Mouse (Mus musculus): ENCODE results near the gene Cisd3.
A peak's percentile ranks its signal among the peaks of the same experiment; 100 is the strongest.
"Not testable (repeated sequence)": the region's sequence is repeated elsewhere in the genome, so short reads cannot be mapped to it uniquely, and the experiment has no call there.

Gene Cisd3

GRCm38 (mm10) chr11:97686322-97686908 lies 789 bp downstream of the Cisd3 start:
- DNase-seq (ENCODE audit: low spot score in 2 of 2), result no peak

- no peak for DNase-seq (ENCODE audit: low spot score in 2 of 2)
Measured at GRCm38 (mm10) chr11:97687061-97687460, 1.4 kb downstream of the Cisd3 start.

- DNase-seq (ENCODE audit: low spot score in 2 of 2), result peak in 1 of 2 experiments; percentile 47
Measured at GRCm38 (mm10) chr11:97689861-97690260, 4.2 kb downstream of the Cisd3 start.

GRCm38 (mm10) chr11:97694435-97694834 lies 8.8 kb downstream of the Cisd3 start:
- DNase-seq (ENCODE audit: low spot score in 2 of 2), result no peak

- DNase-seq (ENCODE audit: low spot score in 2 of 2), result no peak
Measured at GRCm38 (mm10) chr11:97694921-97695711, 9.5 kb downstream of the Cisd3 start.

- DNase-seq (ENCODE audit: low spot score in 2 of 2), result no peak
Measured at GRCm38 (mm10) chr11:97695712-97696401, 10.2 kb downstream of the Cisd3 start.

- DNase-seq (ENCODE audit: low spot score in 2 of 2), result no peak
Measured at GRCm38 (mm10) chr11:97696669-97697068, 11.0 kb downstream of the Cisd3 start.

- no peak for DNase-seq (ENCODE audit: low spot score in 2 of 2)
Measured at GRCm38 (mm10) chr11:97697199-97697890, 11.7 kb downstream of the Cisd3 start.

- no peak for DNase-seq (ENCODE audit: low spot score in 2 of 2)
Measured at GRCm38 (mm10) chr11:97697891-97698529, 12.4 kb downstream of the Cisd3 start.

GRCm38 (mm10) chr11:97698741-97699611 lies 13.3 kb downstream of the Cisd3 start:
- peak; percentile 70 for DNase-seq (ENCODE audit: low spot score in 2 of 2)

- peak; percentile 75 to 79 for DNase-seq (ENCODE audit: low spot score in 2 of 2)
Measured at GRCm38 (mm10) chr11:97699626-97700002, 14.0 kb downstream of the Cisd3 start.

GRCm38 (mm10) chr11:97700003-97700745 lies 14.5 kb downstream of the Cisd3 start, which contains the start of gene Pcgf2:
Pcgf2 (minus strand) TSS chr11:97700497.
- peak; percentile 73 to 76 for DNase-seq (ENCODE audit: low spot score in 2 of 2)

GRCm38 (mm10) chr11:97700746-97701580 lies 15.3 kb downstream of the Cisd3 start:
- DNase-seq (ENCODE audit: low spot score in 2 of 2), result peak in 1 of 2 experiments; percentile 31

GRCm38 (mm10) chr11:97701581-97702392 lies 16.2 kb downstream of the Cisd3 start:
- DNase-seq (ENCODE audit: low spot score in 2 of 2), result no peak

GRCm38 (mm10) chr11:97702393-97702745 lies 16.7 kb downstream of the Cisd3 start:
- peak; percentile 86 to 90 for DNase-seq (ENCODE audit: low spot score in 2 of 2)

- peak; percentile 96 to 98 for DNase-seq (ENCODE audit: low spot score in 2 of 2)
Measured at GRCm38 (mm10) chr11:97703039-97703826, 17.6 kb downstream of the Cisd3 start, which contains the start of gene Psmb3. Psmb3 (plus strand) TSS chr11:97703399.

GRCm38 (mm10) chr11:97710067-97710466 lies 24.4 kb downstream of the Cisd3 start:
- DNase-seq (ENCODE audit: low spot score in 2 of 2), result not testable (repeated sequence)

Data from urinary bladder, adult 18-20 months (tissue).